Mouse (Mus musculus) adrenal gland, postnatal 10 days (tissue): Measurements from ENCODE around the gene Fstl5. TPM values are rescaled to one million over a fixed set of nuclear protein-coding genes. Genes with fewer than 3 reads are reported as not detected.

Experiments used
- DNase-seq: peaks from one replicate; pipeline ENCODE4 v3.0.0; 2021; ENCODE audit warnings: mixed read lengths
- long read RNA-seq, 2 experiments: library from polyadenylated mRNA; stranded (forward); transcript quantifications; one replicate each; pipeline ENCODE4 v2.0.0; 2021
- total RNA-seq, 2 experiments: library from RNA; stranded (reverse); gene quantifications; 2 replicates each; pipeline ENCODE4 v1.2.3; 2021

Fstl5 gene
- 1 to 10 TPM; 5.2 to 7.3 TPM for total RNA-seq
- long read RNA-seq, experiment 1, full-length matches to known transcripts = 2 of 4 reads
- long read RNA-seq, experiment 1, partial matches to known transcripts = 1 of 4 reads
- long read RNA-seq, experiment 1, other reads (novel, unspliced or antisense) = 1 of 4 reads
- long read RNA-seq, experiment 2, full-length matches to known transcripts = 3 of 4 reads
- long read RNA-seq, experiment 2, partial matches to known transcripts = 1 of 4 reads
- long read RNA-seq, experiment 2, other reads (novel, unspliced or antisense) = 0 of 4 reads

GRCm38 (mm10) chr3:76074060-76074707 is at the start of gene Fstl5:
Gene Fstl5 (plus strand): TSS chr3:76074270.
- peak; percentile 82 for DNase-seq

GRCm38 (mm10) chr3:76025523-76025922 is 48.5 kb upstream of the Fstl5 start:
- DNase-seq = no peak

- no peak for DNase-seq
These were observed 22.9 kb upstream of the Fstl5 start for GRCm38 (mm10) chr3:76051124-76051523.

- DNase-seq = no peak
These were observed 12.1 kb upstream of the Fstl5 start for GRCm38 (mm10) chr3:76061996-76062395.

GRCm38 (mm10) chr3:76067920-76068319 is 6.2 kb upstream of the Fstl5 start:
- peak; percentile 10 for DNase-seq

- no peak for DNase-seq
These were observed 1.2 kb upstream of the Fstl5 start for GRCm38 (mm10) chr3:76072826-76073225.

GRCm38 (mm10) chr3:76140445-76140844 is 66.4 kb downstream of the Fstl5 start:
- no peak for DNase-seq

- DNase-seq = peak; percentile 4
These were observed 73.8 kb downstream of the Fstl5 start for GRCm38 (mm10) chr3:76147846-76148245.

GRCm38 (mm10) chr3:76238834-76239233 is 164.8 kb downstream of the Fstl5 start:
- no peak for DNase-seq

- DNase-seq = no peak
These were observed 177.3 kb downstream of the Fstl5 start for GRCm38 (mm10) chr3:76251385-76251784.

GRCm38 (mm10) chr3:76292993-76293392 is 218.9 kb downstream of the Fstl5 start:
- DNase-seq = no peak

GRCm38 (mm10) chr3:76294394-76294793 is 220.3 kb downstream of the Fstl5 start:
- DNase-seq = no peak

- no peak for DNase-seq
These were observed 227.1 kb downstream of the Fstl5 start for GRCm38 (mm10) chr3:76301026-76301773.

GRCm38 (mm10) chr3:76316991-76317390 is 242.9 kb downstream of the Fstl5 start:
- DNase-seq = no peak

GRCm38 (mm10) chr3:76319531-76319930 is 245.5 kb downstream of the Fstl5 start:
- no peak for DNase-seq

- DNase-seq = no peak
These were observed 248.4 kb downstream of the Fstl5 start for GRCm38 (mm10) chr3:76322431-76322830.

- no peak for DNase-seq
These were observed 262.9 kb downstream of the Fstl5 start for GRCm38 (mm10) chr3:76336922-76337321.

GRCm38 (mm10) chr3:76367000-76367399 is 292.9 kb downstream of the Fstl5 start:
- no peak for DNase-seq

- DNase-seq = no peak
These were observed 295.8 kb downstream of the Fstl5 start for GRCm38 (mm10) chr3:76369910-76370309.

GRCm38 (mm10) chr3:76428775-76429372 is 354.8 kb downstream of the Fstl5 start:
- DNase-seq = no peak

GRCm38 (mm10) chr3:76467229-76467874 is 393.3 kb downstream of the Fstl5 start:
- no peak for DNase-seq

GRCm38 (mm10) chr3:76468147-76468546 is 394.1 kb downstream of the Fstl5 start:
- DNase-seq = no peak
